Mouse (Mus musculus): ENCODE data around the gene Pcyt1b. TPM values are rescaled to one million over a fixed set of nuclear protein-coding genes. Genes with fewer than 3 reads are reported as not detected.
A peak's percentile ranks its signal among the peaks of the same experiment; 100 is the strongest.

Gene Pcyt1b
- polyA plus RNA-seq, 1 experiment from 2014 or later, result 2.3 TPM

DNA sequence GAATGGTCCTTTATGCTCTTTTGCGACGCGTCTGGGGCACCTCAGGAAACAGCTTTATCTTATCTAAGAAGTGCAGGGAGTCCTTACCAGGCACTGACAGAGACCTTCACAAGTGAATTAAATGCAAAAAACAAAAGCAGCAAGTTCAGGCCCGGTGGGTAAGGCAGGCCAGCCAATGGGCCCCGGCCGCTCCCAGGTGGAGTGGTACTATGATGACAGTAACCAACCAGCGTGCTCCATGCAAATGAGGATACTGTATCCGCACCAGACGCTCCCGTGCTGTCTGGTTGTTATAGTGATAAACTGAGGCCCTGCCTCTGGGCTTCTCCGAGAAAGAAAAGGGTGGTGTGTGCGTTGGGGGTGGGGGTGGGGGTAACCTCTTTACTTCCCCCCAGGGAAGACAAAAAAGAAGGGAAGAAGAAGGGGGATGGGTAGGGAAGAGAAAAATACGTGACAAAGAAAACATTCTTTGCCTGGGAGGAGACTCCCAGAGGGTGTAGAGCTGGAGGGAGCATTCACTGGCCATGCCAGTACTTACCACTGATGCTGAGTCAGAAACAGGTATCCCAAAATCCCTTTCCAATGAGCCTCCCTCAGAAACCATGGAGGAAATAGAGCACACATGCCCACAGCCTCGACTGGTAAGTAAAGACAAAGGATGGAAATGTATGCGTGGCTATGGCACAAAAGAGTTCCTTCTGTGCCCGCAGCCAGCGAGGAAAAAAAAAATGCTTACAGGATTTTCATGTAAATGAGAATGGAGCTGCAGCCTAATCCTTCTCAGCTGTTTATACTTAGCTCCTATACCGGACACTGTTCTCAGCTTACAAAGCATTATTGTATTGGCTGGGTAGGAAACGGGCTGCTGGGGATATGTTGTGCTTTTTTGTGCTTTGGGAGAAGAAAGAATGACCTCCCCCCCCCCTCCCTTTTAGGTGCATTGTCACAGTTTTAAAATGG lies 20.5 kb downstream of the Pcyt1b start:
- H3K9me3 ChIP-seq, result no peaks in the 10 kb centered on the region
- WGBS, result 20% methylated on average over 19 of the region's 19 CpGs
- ATAC-seq (ENCODE audit: insufficient number of reproducible peaks, low FRiP score, low TSS enrichment, low read depth), result peak; percentile 90
- 0 out of 2 replicates have a peak, but pooled peaks cover 3% of the 10 kb centered on the region for H3K27me3 ChIP-seq
- H3K36me3 ChIP-seq, result no peaks in the 10 kb centered on the region
- H3K4me2 ChIP-seq, result peak overlapping the region; percentile 46
- peak overlapping the region; percentile 65; the same call in 1 of the 2 replicates for H3K27ac ChIP-seq
- H3K4me1 ChIP-seq, result 0 out of 2 replicates have a peak, but pooled peaks cover 3% of the 10 kb centered on the region
- H3K4me3 ChIP-seq, result peak overlapping the region; percentile 37
- H3K9ac ChIP-seq, result no peak overlapping the region

DNA sequence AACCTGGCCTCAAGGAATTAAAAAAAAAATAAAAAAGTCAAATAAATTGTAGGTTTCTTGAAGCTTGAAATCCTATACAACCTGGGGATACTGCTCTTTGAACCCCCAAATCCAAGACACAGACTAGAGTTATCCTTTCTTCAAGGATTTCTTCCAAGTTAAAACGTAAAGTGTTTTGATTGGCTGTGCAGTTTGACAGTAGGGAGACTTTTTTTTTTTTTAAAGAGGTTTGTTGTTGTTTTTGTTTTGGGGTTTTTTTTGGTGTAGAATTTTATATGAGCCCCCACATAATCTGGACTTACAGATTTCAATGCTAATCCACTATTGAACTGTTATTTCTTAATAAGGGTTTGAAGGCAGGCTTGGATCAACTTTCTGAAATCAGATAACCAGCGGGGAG lies 21.6 kb downstream of the Pcyt1b start:
- no peaks in the 10 kb centered on the region for H3K9me3 ChIP-seq
- peak overlapping the region; percentile 37; the same call in 1 of the 2 replicates for H3K4me3 ChIP-seq
- no peak for ATAC-seq (ENCODE audit: insufficient number of reproducible peaks, low FRiP score, low TSS enrichment, low read depth)
- 0 out of 2 replicates have a peak, but pooled peaks cover 3% of the 10 kb centered on the region for H3K27me3 ChIP-seq
- 53% methylated on average over 2 of the region's 2 CpGs for WGBS
- H3K27ac ChIP-seq, result no peak overlapping the region
- 0 out of 2 replicates have a peak, but pooled peaks cover 3% of the 10 kb centered on the region for H3K4me1 ChIP-seq
- no peak overlapping the region for H3K9ac ChIP-seq
- no peaks in the 10 kb centered on the region for H3K36me3 ChIP-seq
- H3K4me2 ChIP-seq, result no peak overlapping the region

DNA sequence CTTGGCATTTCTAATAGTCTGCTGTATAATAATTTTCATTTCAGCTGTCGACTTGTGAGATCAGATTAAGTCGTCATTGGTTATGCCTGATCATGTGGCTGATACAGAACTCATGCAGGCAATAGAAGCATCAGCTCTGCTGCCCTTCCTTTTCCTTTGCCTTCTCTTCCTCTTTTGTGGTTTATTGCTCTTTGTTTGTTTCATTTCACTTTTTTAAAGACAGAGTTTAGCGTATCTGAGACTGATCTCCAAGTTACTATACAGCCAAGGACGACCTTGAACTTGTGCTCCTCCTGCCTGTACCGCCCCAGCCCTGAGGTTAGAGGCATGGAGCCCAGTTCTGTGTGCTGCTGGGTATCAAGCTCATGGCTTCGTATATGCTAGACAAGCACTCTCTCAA lies 34.6 kb downstream of the Pcyt1b start:
- no peak overlapping the region for H3K4me3 ChIP-seq
- H3K4me2 ChIP-seq, result no peak overlapping the region
- no peak for ATAC-seq (ENCODE audit: insufficient number of reproducible peaks, low FRiP score, low TSS enrichment, low read depth)
- no peak overlapping the region for H3K9ac ChIP-seq
- no peaks in the 10 kb centered on the region for H3K36me3 ChIP-seq
- WGBS, result 69% methylated on average over 6 of the region's 6 CpGs
- no peaks in the 10 kb centered on the region for H3K27me3 ChIP-seq
- H3K9me3 ChIP-seq, result no peaks in the 10 kb centered on the region
- H3K4me1 ChIP-seq, result no peaks in the 10 kb centered on the region
- H3K27ac ChIP-seq, result no peak overlapping the region

GRCm38 (mm10) chrX:93690672-93691071 lies 36.0 kb downstream of the Pcyt1b start:
- H3K4me1 ChIP-seq, result no peaks in the 10 kb centered on the region
- ATAC-seq (ENCODE audit: insufficient number of reproducible peaks, low FRiP score, low TSS enrichment, low read depth), result no peak
- no peak overlapping the region for H3K4me3 ChIP-seq
- H3K36me3 ChIP-seq, result no peaks in the 10 kb centered on the region
- H3K9me3 ChIP-seq, result no peaks in the 10 kb centered on the region
- no peak overlapping the region for H3K9ac ChIP-seq
- H3K4me2 ChIP-seq, result no peak overlapping the region
- no peak overlapping the region for H3K27ac ChIP-seq
- H3K27me3 ChIP-seq, result no peaks in the 10 kb centered on the region
- 74% methylated on average over 8 of the region's 8 CpGs for WGBS

DNA sequence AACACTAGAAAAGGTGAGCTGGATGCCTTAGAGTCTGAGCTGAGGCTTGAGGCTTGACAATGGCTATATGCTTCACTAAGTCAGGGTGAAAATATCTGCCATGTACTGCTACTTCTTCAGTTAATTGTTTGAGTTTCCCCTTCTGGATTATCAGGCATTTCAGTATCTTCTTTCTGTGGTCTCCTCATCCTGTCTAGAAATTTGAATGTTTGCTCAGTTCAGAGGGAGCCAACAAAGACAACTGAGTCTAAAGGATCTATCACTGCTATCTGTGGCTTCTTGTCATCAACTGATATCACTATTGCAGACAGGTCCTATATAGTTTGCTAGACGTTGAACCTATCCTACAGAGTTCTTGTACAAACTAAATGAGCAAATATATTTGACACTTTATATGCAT lies 42.9 kb downstream of the Pcyt1b start:
- H3K4me3 ChIP-seq, result no peak overlapping the region
- WGBS, result 77% methylated on average over 1 of the region's 1 CpGs

GRCm38 (mm10) chrX:93700528-93701225 lies 46.0 kb downstream of the Pcyt1b start:
- H3K4me2 ChIP-seq, result no peak overlapping the region
- no peaks in the 10 kb centered on the region for H3K9me3 ChIP-seq
- no peak for ATAC-seq (ENCODE audit: insufficient number of reproducible peaks, low FRiP score, low TSS enrichment, low read depth)
- no peak overlapping the region for H3K4me3 ChIP-seq
- WGBS, result 46% methylated on average over 8 of the region's 8 CpGs
- H3K27ac ChIP-seq, result no peak overlapping the region
- H3K36me3 ChIP-seq, result no peaks in the 10 kb centered on the region
- H3K9ac ChIP-seq, result no peak overlapping the region
- 0 out of 2 replicates have a peak, but pooled peaks cover 3% of the 10 kb centered on the region for H3K27me3 ChIP-seq
- peaks cover 3% of the 10 kb centered on the region; the same call in 1 of the 2 replicates for H3K4me1 ChIP-seq

More for the DNA sequence above, 42.9 kb downstream of the Pcyt1b start:
- Histone ChIP-seq H3K27me3 (0 out of 2 replicates have a peak, but pooled peaks cover 3% of the 10 kb centered on the region), H3K9ac (no peak overlapping the region), H3K4me1 (peaks cover 3% of the 10 kb centered on the region; the same call in 1 of the 2 replicates), H3K4me2 (no peak overlapping the region), H3K36me3 (no peaks in the 10 kb centered on the region), H3K9me3 (no peaks in the 10 kb centered on the region), H3K27ac (no peak overlapping the region)
- no peak for ATAC-seq (ENCODE audit: insufficient number of reproducible peaks, low FRiP score, low TSS enrichment, low read depth)

GRCm38 (mm10) chrX:93712566-93712965 lies 57.9 kb downstream of the Pcyt1b start:
- H3K4me1 ChIP-seq, result no peaks in the 10 kb centered on the region
- H3K27me3 ChIP-seq, result no peaks in the 10 kb centered on the region
- no peaks in the 10 kb centered on the region for H3K9me3 ChIP-seq
- ATAC-seq (ENCODE audit: insufficient number of reproducible peaks, low FRiP score, low TSS enrichment, low read depth), result no peak
- H3K9ac ChIP-seq, result no peak overlapping the region
- WGBS, result 57% methylated on average over 1 of the region's 1 CpGs
- H3K36me3 ChIP-seq, result no peaks in the 10 kb centered on the region
- no peak overlapping the region for H3K4me3 ChIP-seq
- no peak overlapping the region for H3K4me2 ChIP-seq
- H3K27ac ChIP-seq, result no peak overlapping the region

DNA sequence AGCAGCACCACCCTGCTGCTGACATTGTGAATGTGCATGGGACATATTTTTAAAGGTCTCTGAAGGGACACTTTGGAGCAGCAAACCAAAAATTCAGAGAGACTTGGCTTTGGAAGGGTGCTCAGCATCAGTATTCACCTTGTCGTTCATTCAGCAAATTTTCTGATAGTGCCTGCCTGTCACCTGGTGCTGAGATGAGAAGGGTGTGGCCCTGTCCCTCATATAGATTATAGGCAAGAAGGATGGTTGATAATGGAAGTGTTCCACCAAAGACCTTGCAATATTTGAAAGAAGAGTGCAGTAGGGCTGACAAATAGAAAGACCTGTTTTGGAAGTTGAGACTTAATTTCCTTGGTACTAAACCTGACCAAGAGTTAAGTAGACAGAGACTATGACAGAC lies 74.9 kb downstream of the Pcyt1b start:
- WGBS, result 90% methylated on average over 1 of the region's 1 CpGs
- Histone ChIP-seq H3K36me3 (no peaks in the 10 kb centered on the region), H3K4me1 (no peaks in the 10 kb centered on the region), H3K4me3 (no peak overlapping the region), H3K9me3 (no peaks in the 10 kb centered on the region), H3K27ac (no peak overlapping the region), H3K4me2 (no peak overlapping the region), H3K9ac (no peak overlapping the region), H3K27me3 (no peaks in the 10 kb centered on the region)
- ATAC-seq (ENCODE audit: insufficient number of reproducible peaks, low FRiP score, low TSS enrichment, low read depth), result no peak

DNA sequence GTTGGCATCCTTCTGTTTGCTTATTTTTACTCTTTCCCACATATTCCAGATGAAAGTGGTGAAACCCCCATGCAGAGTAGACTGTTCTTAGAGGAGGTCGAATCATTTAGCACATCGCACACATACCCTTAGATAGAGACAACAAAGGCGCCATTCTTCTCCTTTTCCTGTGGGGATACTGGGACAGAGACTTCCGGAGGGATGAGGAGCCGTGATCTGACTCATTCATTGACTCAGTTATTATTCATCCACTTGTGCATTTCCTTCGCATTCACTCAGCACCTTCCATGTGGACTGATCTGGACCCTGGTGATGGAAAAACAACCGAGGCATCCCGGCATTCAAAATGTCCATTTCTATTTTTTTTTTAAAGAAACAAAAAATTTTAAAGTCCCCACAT lies 76.2 kb downstream of the Pcyt1b start:
- H3K9me3 ChIP-seq, result no peaks in the 10 kb centered on the region
- WGBS, result 91% methylated on average over 8 of the region's 8 CpGs

DNA sequence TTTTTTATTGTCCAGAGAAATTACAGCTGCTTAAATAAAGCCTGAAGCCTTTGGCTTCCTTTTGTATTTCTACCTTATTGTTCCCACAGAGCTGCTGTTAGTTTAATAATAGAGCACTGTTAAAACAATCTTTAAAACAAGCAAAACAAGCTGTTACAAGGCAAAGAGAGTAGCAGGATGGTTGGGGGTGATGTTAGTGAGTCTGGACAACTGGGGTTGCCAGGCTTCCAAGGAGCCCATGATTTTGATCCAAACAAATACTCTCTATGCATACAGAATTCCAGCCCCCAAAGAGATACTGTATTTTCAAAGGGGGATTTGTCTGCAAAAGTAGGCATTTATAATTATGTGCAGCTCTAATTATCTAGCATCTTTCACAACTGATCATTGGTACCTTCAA lies 77.7 kb downstream of the Pcyt1b start:
- Histone ChIP-seq H3K4me1 (no peaks in the 10 kb centered on the region), H3K4me2 (no peak overlapping the region), H3K27me3 (no peaks in the 10 kb centered on the region), H3K36me3 (no peaks in the 10 kb centered on the region), H3K4me3 (no peak overlapping the region), H3K9me3 (no peaks in the 10 kb centered on the region), H3K9ac (no peak overlapping the region), H3K27ac (no peak overlapping the region)
- ATAC-seq (ENCODE audit: insufficient number of reproducible peaks, low FRiP score, low TSS enrichment, low read depth), result no peak

More for the DNA sequence above, 76.2 kb downstream of the Pcyt1b start:
- Histone ChIP-seq H3K9ac (no peak overlapping the region), H3K4me2 (no peak overlapping the region), H3K4me1 (no peaks in the 10 kb centered on the region), H3K27ac (no peak overlapping the region), H3K36me3 (no peaks in the 10 kb centered on the region), H3K27me3 (no peaks in the 10 kb centered on the region), H3K4me3 (no peak overlapping the region)
- no peak for ATAC-seq (ENCODE audit: insufficient number of reproducible peaks, low FRiP score, low TSS enrichment, low read depth)

DNA sequence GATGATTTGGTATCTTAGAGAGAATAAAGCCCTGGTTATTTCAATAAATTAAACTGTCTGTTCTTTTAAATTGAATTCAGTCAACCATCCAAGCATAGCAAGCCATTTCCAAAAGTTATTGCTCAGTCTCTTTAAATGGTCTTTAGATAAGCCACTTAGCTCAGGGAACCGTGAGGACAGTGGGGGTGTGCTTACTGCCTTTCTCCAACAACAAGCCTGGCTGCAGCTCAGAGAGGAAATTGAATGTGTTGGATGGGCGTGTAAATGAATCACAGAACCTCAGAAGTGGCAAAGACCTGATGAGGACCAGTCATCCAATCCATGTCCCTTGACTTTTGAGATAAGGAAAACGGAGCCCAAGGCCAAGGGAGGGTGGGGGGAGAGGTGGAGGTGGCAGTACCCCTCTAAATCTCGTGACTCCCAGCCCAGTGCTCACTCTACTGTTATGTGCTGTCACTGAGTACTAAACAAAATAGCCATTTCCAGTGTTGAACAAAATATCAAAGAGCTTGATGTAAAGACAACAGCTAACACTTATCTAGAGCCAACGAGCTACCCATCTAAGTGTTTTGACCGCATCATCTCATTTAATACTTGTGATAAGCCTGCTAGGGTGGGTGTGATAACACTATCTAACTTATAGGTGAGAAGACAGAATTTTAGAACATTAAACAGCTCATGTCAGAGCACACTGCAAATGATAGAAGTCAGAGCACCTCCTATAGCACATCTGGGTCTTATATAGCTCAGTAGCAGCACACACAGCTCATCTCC lies 78.5 kb downstream of the Pcyt1b start:
- Histone ChIP-seq H3K9me3 (no peaks in the 10 kb centered on the region), H3K4me1 (no peaks in the 10 kb centered on the region), H3K4me2 (no peak overlapping the region), H3K27ac (no peak overlapping the region), H3K27me3 (0 out of 2 replicates have a peak, but pooled peaks cover 2% of the 10 kb centered on the region), H3K4me3 (no peak overlapping the region), H3K9ac (no peak overlapping the region), H3K36me3 (no peaks in the 10 kb centered on the region)
- 68% methylated on average over 6 of the region's 6 CpGs for WGBS
- ATAC-seq (ENCODE audit: insufficient number of reproducible peaks, low FRiP score, low TSS enrichment, low read depth), result no peak

Data from limb, embryonic 15.5 days (tissue).